Mouse (Mus musculus): ENCODE measurements at regions not wholly inside any gene's neighbourhood (a gene's known extent, or its start where the extent isn't known, plus 50 kb on each side); places are given as distances from the start of the nearest gene placed in this dataset.

GRCm38 (mm10) chr6:51641965-51642364 is 118.3 kb downstream of the Snx10 start:
- no peak for DNase-seq

- no peak for DNase-seq
Observed at GRCm38 (mm10) chr6:51648813-51649212, 125.1 kb downstream of the Snx10 start.

GRCm38 (mm10) chr6:51653753-51654152 is 130.1 kb downstream of the Snx10 start:
- DNase-seq, result no peak

GRCm38 (mm10) chr6:51654991-51655390 is 131.3 kb downstream of the Snx10 start:
- no peak for DNase-seq

GRCm38 (mm10) chr6:51656078-51656477 is 132.4 kb downstream of the Snx10 start:
- DNase-seq, result no peak

- no peak for DNase-seq
Observed at GRCm38 (mm10) chr6:51656883-51657640, 133.4 kb downstream of the Snx10 start.

- DNase-seq, result no peak
Observed at GRCm38 (mm10) chr6:51658360-51658759, 134.7 kb downstream of the Snx10 start.

- no peak for DNase-seq
Observed at GRCm38 (mm10) chr6:51663178-51663577, 139.5 kb downstream of the Snx10 start.

- no peak for DNase-seq
Observed at GRCm38 (mm10) chr6:51664049-51664448, 140.3 kb downstream of the Snx10 start.

GRCm38 (mm10) chr6:51667022-51667421 is 143.3 kb downstream of the Snx10 start:
- DNase-seq, result no peak

GRCm38 (mm10) chr6:51675342-51675945 is 151.7 kb downstream of the Snx10 start:
- DNase-seq, result no peak

- no peak for DNase-seq
Observed at GRCm38 (mm10) chr6:51677162-51677996, 153.7 kb downstream of the Snx10 start.

- no peak for DNase-seq
Observed at GRCm38 (mm10) chr6:51678743-51679142, 155.0 kb downstream of the Snx10 start.

GRCm38 (mm10) chr6:51680239-51680857 is 156.6 kb downstream of the Snx10 start:
- no peak for DNase-seq

- DNase-seq, result no peak
Observed at GRCm38 (mm10) chr6:51683131-51683530, 159.4 kb downstream of the Snx10 start.

GRCm38 (mm10) chr6:51685651-51686287 is 162.1 kb downstream of the Snx10 start:
- no peak for DNase-seq

GRCm38 (mm10) chr6:51690795-51691563 is 167.3 kb downstream of the Snx10 start:
- peak; percentile 46 for DNase-seq

GRCm38 (mm10) chr6:51693984-51694383 is 170.3 kb downstream of the Snx10 start:
- DNase-seq, result no peak

GRCm38 (mm10) chr6:51696396-51696795 is 172.7 kb downstream of the Snx10 start:
- DNase-seq, result no peak

- no peak for DNase-seq
Observed at GRCm38 (mm10) chr6:51697754-51698153, 174.1 kb downstream of the Snx10 start.

- DNase-seq, result no peak
Observed at GRCm38 (mm10) chr6:51698244-51698643, 174.5 kb downstream of the Snx10 start.
